Mouse (Mus musculus): ENCODE results near the gene Akap2. TPM values are rescaled to one million over a fixed set of nuclear protein-coding genes. Genes with fewer than 3 reads are reported as not detected.

The Akap2 gene
- polyA plus RNA-seq, 1 experiment from 2014 or later, result 9.6 TPM

DNA sequence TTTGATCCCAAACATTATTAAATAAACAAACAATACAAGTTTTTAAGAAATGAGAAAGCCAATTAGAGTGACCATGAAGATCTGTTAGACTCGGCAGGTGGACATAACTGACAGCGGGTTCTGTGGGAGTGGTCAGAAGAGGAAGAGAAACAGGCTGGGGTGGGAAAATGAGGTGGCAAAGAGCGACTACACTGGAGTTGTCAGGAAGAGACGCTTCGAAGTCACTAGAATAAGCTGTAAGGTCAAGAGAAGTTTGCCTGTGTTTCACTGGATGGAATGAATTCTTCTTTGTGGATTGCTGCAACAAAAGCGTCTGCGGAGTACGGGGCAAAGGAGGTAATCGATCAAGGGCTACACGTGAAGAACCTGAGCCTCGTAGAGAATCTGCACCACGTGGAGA is 39.5 kb upstream of the Akap2 start:
- Histone ChIP-seq H3K9me3 (ENCODE audit: control insufficient read depth) (no peaks in the 10 kb centered on the region), H3K9ac (ENCODE audit: low read depth, low read length) (no peak overlapping the region), H3K4me1 (replicated peaks; ENCODE audit: control insufficient read depth, insufficient read depth, low read length) (0 out of 2 replicates have a peak, but pooled peaks cover 3% of the 10 kb centered on the region), H3K36me3 (ENCODE audit: control insufficient read depth, insufficient read depth) (no peaks in the 10 kb centered on the region), H3K4me2 (replicated peaks; ENCODE audit: low read depth) (no peak overlapping the region), H3K4me3 (ENCODE audit: low read depth, low read length) (no peak overlapping the region), H3K27ac (ENCODE audit: low read depth, low read length) (no peak overlapping the region), H3K27me3 (replicated peaks; ENCODE audit: control insufficient read depth, insufficient read depth, low read length) (peaks cover 5% of the 10 kb centered on the region; the same call in 1 of the 2 replicates)
- TF ChIP-seq CTCF (IDR thresholded peaks at IDR 0.05; ENCODE audit: low read depth), result no peak
- 75% methylated on average over 12 of the region's 12 CpGs for WGBS
- ATAC-seq, result no peak

GRCm38 (mm10) chr4:57678991-57679457 is 38.4 kb upstream of the Akap2 start:
- TF ChIP-seq CTCF (IDR thresholded peaks at IDR 0.05; ENCODE audit: low read depth), result no peak
- no peaks in the 10 kb centered on the region for H3K9me3 ChIP-seq (ENCODE audit: control insufficient read depth)
- no peak overlapping the region for H3K4me2 ChIP-seq (replicated peaks; ENCODE audit: low read depth)
- H3K4me1 ChIP-seq (replicated peaks; ENCODE audit: control insufficient read depth, insufficient read depth, low read length), result 0 out of 2 replicates have a peak, but pooled peaks cover 3% of the 10 kb centered on the region
- 77% methylated on average over 9 of the region's 9 CpGs for WGBS
- no peak overlapping the region for H3K9ac ChIP-seq (ENCODE audit: low read depth, low read length)
- no peaks in the 10 kb centered on the region for H3K36me3 ChIP-seq (ENCODE audit: control insufficient read depth, insufficient read depth)
- no peak overlapping the region for H3K4me3 ChIP-seq (ENCODE audit: low read depth, low read length)
- ATAC-seq, result no peak
- H3K27ac ChIP-seq (ENCODE audit: low read depth, low read length), result no peak overlapping the region
- no peaks in the 10 kb centered on the region; the same call in 1 of the 2 replicates for H3K27me3 ChIP-seq (replicated peaks; ENCODE audit: control insufficient read depth, insufficient read depth, low read length)

DNA sequence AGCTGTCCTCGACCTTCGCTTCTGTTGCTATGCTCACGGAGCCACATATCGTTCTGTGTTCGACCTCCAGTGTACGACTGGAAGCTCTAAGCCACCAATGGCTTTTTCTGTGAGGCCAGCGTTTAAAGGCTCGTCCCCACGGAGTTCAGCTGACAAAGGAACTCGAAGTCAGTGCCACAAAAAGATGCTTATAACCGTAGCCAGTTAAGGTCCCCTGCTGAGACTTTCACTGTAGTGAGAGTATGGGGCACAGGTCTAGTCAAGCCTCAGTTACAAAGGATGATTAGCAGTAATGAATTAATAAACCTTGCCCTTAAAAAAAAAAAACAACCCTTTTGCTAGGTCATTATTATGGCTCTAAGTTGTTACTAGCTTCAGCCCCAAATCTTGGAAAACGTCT is 37.3 kb upstream of the Akap2 start:
- no peak for TF ChIP-seq CTCF (IDR thresholded peaks at IDR 0.05; ENCODE audit: low read depth)
- H3K4me2 ChIP-seq (replicated peaks; ENCODE audit: low read depth), result no peak overlapping the region
- 0 out of 2 replicates have a peak, but pooled peaks cover 2% of the 10 kb centered on the region for H3K4me1 ChIP-seq (replicated peaks; ENCODE audit: control insufficient read depth, insufficient read depth, low read length)
- H3K9ac ChIP-seq (ENCODE audit: low read depth, low read length), result no peak overlapping the region
- no peaks in the 10 kb centered on the region for H3K9me3 ChIP-seq (ENCODE audit: control insufficient read depth)
- no peak overlapping the region for H3K4me3 ChIP-seq (ENCODE audit: low read depth, low read length)
- ATAC-seq, result no peak
- WGBS, result 88% methylated on average over 12 of the region's 12 CpGs
- no peaks in the 10 kb centered on the region for H3K36me3 ChIP-seq (ENCODE audit: control insufficient read depth, insufficient read depth)
- H3K27me3 ChIP-seq (replicated peaks; ENCODE audit: control insufficient read depth, insufficient read depth, low read length), result no peaks in the 10 kb centered on the region
- H3K27ac ChIP-seq (ENCODE audit: low read depth, low read length), result no peak overlapping the region

- no peak overlapping the region for H3K4me3 ChIP-seq (ENCODE audit: low read depth, low read length)
- H3K9ac ChIP-seq (ENCODE audit: low read depth, low read length), result no peak overlapping the region
- no peaks in the 10 kb centered on the region for H3K9me3 ChIP-seq (ENCODE audit: control insufficient read depth)
- H3K36me3 ChIP-seq (ENCODE audit: control insufficient read depth, insufficient read depth), result no peaks in the 10 kb centered on the region
- H3K4me1 ChIP-seq (replicated peaks; ENCODE audit: control insufficient read depth, insufficient read depth, low read length), result no peaks in the 10 kb centered on the region
- no peaks in the 10 kb centered on the region for H3K27me3 ChIP-seq (replicated peaks; ENCODE audit: control insufficient read depth, insufficient read depth, low read length)
- H3K27ac ChIP-seq (ENCODE audit: low read depth, low read length), result no peak overlapping the region
- no peak for ATAC-seq
- no peak overlapping the region for H3K4me2 ChIP-seq (replicated peaks; ENCODE audit: low read depth)
- WGBS, result 67% methylated on average over 12 of the region's 12 CpGs
- TF ChIP-seq CTCF (IDR thresholded peaks at IDR 0.05; ENCODE audit: low read depth), result no peak
Observed at GRCm38 (mm10) chr4:57681511-57681910, 35.9 kb upstream of the Akap2 start.

- WGBS, result 97% methylated on average over 2 of the region's 2 CpGs
- no peak for ATAC-seq
- no peak overlapping the region for H3K27ac ChIP-seq (ENCODE audit: low read depth, low read length)
- no peaks in the 10 kb centered on the region for H3K36me3 ChIP-seq (ENCODE audit: control insufficient read depth, insufficient read depth)
- no peak overlapping the region for H3K4me2 ChIP-seq (replicated peaks; ENCODE audit: low read depth)
- H3K9ac ChIP-seq (ENCODE audit: low read depth, low read length), result no peak overlapping the region
- H3K27me3 ChIP-seq (replicated peaks; ENCODE audit: control insufficient read depth, insufficient read depth, low read length), result no peaks in the 10 kb centered on the region
- no peak for TF ChIP-seq CTCF (IDR thresholded peaks at IDR 0.05; ENCODE audit: low read depth)
- no peaks in the 10 kb centered on the region for H3K9me3 ChIP-seq (ENCODE audit: control insufficient read depth)
- no peak overlapping the region for H3K4me3 ChIP-seq (ENCODE audit: low read depth, low read length)
- H3K4me1 ChIP-seq (replicated peaks; ENCODE audit: control insufficient read depth, insufficient read depth, low read length), result no peaks in the 10 kb centered on the region
Observed at GRCm38 (mm10) chr4:57682341-57682740, 35.1 kb upstream of the Akap2 start.

DNA sequence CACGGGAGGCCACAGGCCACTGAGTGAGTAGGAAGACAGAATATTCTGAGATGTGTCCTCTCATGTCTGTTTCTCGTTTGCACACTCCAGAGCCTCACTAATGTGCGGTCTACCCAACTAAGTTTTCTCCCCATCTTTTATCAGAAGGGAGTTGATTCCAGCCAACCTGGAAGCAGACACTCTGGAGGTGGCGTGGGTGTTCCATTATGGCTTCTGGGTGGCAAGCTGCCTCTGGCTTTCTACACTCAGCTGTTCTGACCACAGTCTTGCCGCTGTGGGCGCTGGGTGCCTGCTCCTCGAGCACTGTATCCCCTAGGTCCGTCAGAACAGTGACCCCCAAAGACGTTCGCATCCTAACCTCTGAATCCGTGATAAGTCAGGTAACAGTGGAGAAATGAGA is 34.5 kb upstream of the Akap2 start:
- Histone ChIP-seq H3K36me3 (ENCODE audit: control insufficient read depth, insufficient read depth) (no peaks in the 10 kb centered on the region), H3K9ac (ENCODE audit: low read depth, low read length) (no peak overlapping the region)

More for the DNA sequence above, 34.5 kb upstream of the Akap2 start:
- no peak overlapping the region for H3K4me2 ChIP-seq (replicated peaks; ENCODE audit: low read depth)
- WGBS, result 86% methylated on average over 11 of the region's 11 CpGs
- no peaks in the 10 kb centered on the region for H3K4me1 ChIP-seq (replicated peaks; ENCODE audit: control insufficient read depth, insufficient read depth, low read length)
- no peak for ATAC-seq
- no peaks in the 10 kb centered on the region for H3K9me3 ChIP-seq (ENCODE audit: control insufficient read depth)
- no peak for TF ChIP-seq CTCF (IDR thresholded peaks at IDR 0.05; ENCODE audit: low read depth)
- H3K4me3 ChIP-seq (ENCODE audit: low read depth, low read length), result no peak overlapping the region
- H3K27me3 ChIP-seq (replicated peaks; ENCODE audit: control insufficient read depth, insufficient read depth, low read length), result no peaks in the 10 kb centered on the region
- H3K27ac ChIP-seq (ENCODE audit: low read depth, low read length), result no peak overlapping the region
